Mouse (Mus musculus) stomach, embryonic 14.5 days (tissue): Measurements from ENCODE around the gene Nsa2. TPM values are rescaled to one million over a fixed set of nuclear protein-coding genes. Genes with fewer than 3 reads are reported as not detected.

Source experiments
- ATAC-seq: fragments of 200-750 bp; cut with Nextera tagmentation; 2 replicates; pipeline ENCODE4 v1.8.0; 2017; ENCODE audit warnings: low read depth, moderate TSS enrichment; ENCODE audit not compliant: insufficient number of reproducible peaks, insufficient read depth, low FRiP score
- H3K27ac ChIP-seq: fragments of 300-500 bp; sonication (generic); 2 replicates; pipeline ENCODE4 v1.5.1; 2014; ENCODE audit warnings: mild to moderate bottlenecking, low read length, moderate library complexity, mixed read lengths
- H3K27me3 ChIP-seq: fragments of 300-500 bp; sonication (generic); 2 replicates; pipeline ENCODE4 v1.6.1; 2014; ENCODE audit warnings: low read length, control low read depth, mixed read lengths; ENCODE audit not compliant: control insufficient read depth, insufficient read depth
- H3K36me3 ChIP-seq: fragments of 300-500 bp; sonication (generic); 2 replicates; pipeline ENCODE4 v1.6.1; 2014; ENCODE audit warnings: mild to moderate bottlenecking, control low read depth, low read length, moderate library complexity, mixed read lengths; ENCODE audit not compliant: control insufficient read depth, insufficient read depth
- H3K4me1 ChIP-seq: fragments of 300-500 bp; sonication (generic); 2 replicates; pipeline ENCODE4 v1.6.1; 2014; ENCODE audit warnings: low read length, control low read depth, mixed read lengths; ENCODE audit not compliant: control insufficient read depth, insufficient read depth
- H3K4me2 ChIP-seq: fragments of 300-500 bp; sonication (generic); replicated peaks from 2 replicates; pipeline ENCODE4 v1.6.1; 2014; ENCODE audit warnings: low read depth, low read length, control low read depth
- H3K4me3 ChIP-seq: fragments of 300-500 bp; sonication (generic); 2 replicates; pipeline ENCODE4 v1.5.1; 2014; ENCODE audit warnings: low read depth, low read length, control low read depth
- H3K9ac ChIP-seq: fragments of 300-500 bp; sonication (generic); replicated peaks from 2 replicates; pipeline ENCODE4 v1.6.1; 2014; ENCODE audit warnings: low read depth, mild to moderate bottlenecking, control low read depth, low read length, moderate library complexity, mixed read lengths
- H3K9me3 ChIP-seq: fragments of 300-500 bp; sonication (generic); 2 replicates; pipeline ENCODE4 v1.6.1; 2016; ENCODE audit warnings: low read depth, low read length, control low read depth; ENCODE audit not compliant: control insufficient read depth
- whole genome bisulfite sequencing: fragments of 180-500 bp; shearing (Covaris S2); extraction: QIAGEN DNeasy Blood & Tissue Kit; methylation state at CpG from one replicate; pipeline ENCODE4 v1.1.7; 2014; 5-methylcytosine and 5-hydroxymethylcytosine counted together
- polyA plus RNA-seq: library from polyadenylated mRNA; unstranded; fragments of >200 nt; fragmentation: Nextera tagmentation; extraction: Ambion mirVana; gene quantifications from 2 replicates; pipeline ENCODE4 v1.2.1, GENCODE M21; 2014

Nsa2 gene
- polyA plus RNA-seq, 1 experiment from 2014 or later, result 86.3 TPM

DNA sequence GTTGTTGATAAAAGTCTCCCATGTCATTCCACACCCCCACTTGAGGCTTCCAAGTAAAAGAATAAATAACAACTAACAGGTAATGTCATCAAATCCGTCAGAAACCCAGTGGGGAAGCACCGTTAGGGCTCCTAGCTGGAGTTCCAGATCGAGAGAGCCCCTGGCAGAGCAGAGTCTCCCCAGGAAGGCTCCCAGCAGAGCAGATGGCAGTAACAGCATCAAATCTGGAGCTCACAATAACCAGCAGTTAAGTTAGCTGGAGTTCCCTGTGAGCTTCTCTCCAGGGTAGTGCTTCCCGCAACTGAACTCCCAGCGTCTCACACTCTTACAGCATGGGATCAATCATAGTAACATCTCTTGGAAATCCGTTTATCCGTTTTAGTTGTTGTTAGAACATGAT is 32.7 kb downstream of the Nsa2 start:
- ATAC-seq, result no peak
- Histone ChIP-seq H3K4me3 (no peak overlapping the region), H3K9me3 (no peaks in the 10 kb centered on the region)

GRCm38 (mm10) chr13:97099187-97099852 is 38.4 kb downstream of the Nsa2 start, which contains the start of gene Gm6169:
Gene Gm6169 (minus strand): TSS chr13:97099237.
- no peaks in the 10 kb centered on the region for H3K36me3 ChIP-seq
- ATAC-seq, result no peak
- 76% methylated on average over 21 of the region's 22 CpGs for WGBS

More for the DNA sequence above, 32.7 kb downstream of the Nsa2 start:
- no peaks in the 10 kb centered on the region; the same call in 1 of the 2 replicates for H3K36me3 ChIP-seq
- H3K27ac ChIP-seq, result no peak overlapping the region
- no peaks in the 10 kb centered on the region for H3K27me3 ChIP-seq
- H3K4me1 ChIP-seq, result no peaks in the 10 kb centered on the region
- H3K4me2 ChIP-seq, result no peak overlapping the region
- no peak overlapping the region for H3K9ac ChIP-seq
- 76% methylated on average over 7 of the region's 7 CpGs for WGBS

GRCm38 (mm10) chr13:97095726-97096125 is 42.0 kb downstream of the Nsa2 start:
- Histone ChIP-seq H3K4me3 (no peak overlapping the region), H3K27ac (no peak overlapping the region), H3K4me1 (no peaks in the 10 kb centered on the region), H3K9ac (no peak overlapping the region), H3K9me3 (no peaks in the 10 kb centered on the region), H3K36me3 (no peaks in the 10 kb centered on the region), H3K4me2 (no peak overlapping the region), H3K27me3 (no peaks in the 10 kb centered on the region)
- WGBS, result 84% methylated on average over 4 of the region's 4 CpGs
- ATAC-seq, result no peak

More at GRCm38 (mm10) chr13:97099187-97099852, 38.4 kb downstream of the Nsa2 start, which contains the start of gene Gm6169:
- H3K27me3 ChIP-seq, result no peaks in the 10 kb centered on the region
- H3K27ac ChIP-seq, result no peak within 1 kb of the TSS
- H3K4me2 ChIP-seq, result no peak within 1 kb of the TSS
- no peak within 1 kb of the TSS for H3K9ac ChIP-seq
- H3K9me3 ChIP-seq, result no peaks in the 10 kb centered on the region
- no peak within 1 kb of the TSS for H3K4me3 ChIP-seq
- H3K4me1 ChIP-seq, result no peaks in the 10 kb centered on the region

GRCm38 (mm10) chr13:97088183-97088582 is 49.6 kb downstream of the Nsa2 start:
- no peaks in the 10 kb centered on the region for H3K36me3 ChIP-seq
- H3K27ac ChIP-seq, result no peak overlapping the region
- no peak overlapping the region for H3K4me2 ChIP-seq
- WGBS, result 83% methylated on average over 3 of the region's 3 CpGs
- H3K4me1 ChIP-seq, result no peaks in the 10 kb centered on the region
- no peaks in the 10 kb centered on the region for H3K27me3 ChIP-seq
- H3K9me3 ChIP-seq, result no peaks in the 10 kb centered on the region
- ATAC-seq, result no peak
- no peak overlapping the region for H3K4me3 ChIP-seq
- no peak overlapping the region for H3K9ac ChIP-seq

- Histone ChIP-seq H3K4me3 (no peak overlapping the region), H3K27ac (no peak overlapping the region), H3K4me1 (no peaks in the 10 kb centered on the region), H3K27me3 (no peaks in the 10 kb centered on the region), H3K36me3 (no peaks in the 10 kb centered on the region), H3K9ac (no peak overlapping the region), H3K4me2 (no peak overlapping the region), H3K9me3 (no peaks in the 10 kb centered on the region)
- 88% methylated on average over 6 of the region's 6 CpGs for WGBS
- ATAC-seq, result no peak
These were observed 50.3 kb downstream of the Nsa2 start for GRCm38 (mm10) chr13:97087421-97087820.

DNA sequence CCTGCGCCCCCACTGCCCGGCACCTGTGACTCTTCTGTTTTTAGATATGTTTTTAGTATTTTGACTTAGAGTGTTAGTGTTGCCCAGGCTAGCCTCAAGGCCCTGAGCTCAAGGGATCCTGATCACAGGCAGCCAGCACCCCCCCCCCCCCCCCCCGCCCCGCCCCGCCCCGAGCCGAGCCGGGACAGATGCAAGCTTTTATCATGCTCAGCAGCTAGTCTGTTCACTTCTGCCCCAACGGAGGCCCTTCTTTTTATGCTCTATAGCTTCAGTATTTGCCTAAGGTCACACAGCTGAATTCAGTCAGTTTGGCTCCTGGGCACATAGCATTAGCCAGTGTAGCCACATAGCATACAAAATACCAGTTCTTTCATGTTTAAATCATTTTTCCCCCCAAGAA is 51.4 kb downstream of the Nsa2 start:
- no peaks in the 10 kb centered on the region for H3K4me1 ChIP-seq
- H3K4me2 ChIP-seq, result no peak overlapping the region
- 70% methylated on average over 8 of the region's 9 CpGs for WGBS
- H3K9ac ChIP-seq, result no peak overlapping the region
- no peaks in the 10 kb centered on the region for H3K36me3 ChIP-seq
- no peaks in the 10 kb centered on the region for H3K9me3 ChIP-seq
- H3K27me3 ChIP-seq, result no peaks in the 10 kb centered on the region
- no peak overlapping the region for H3K4me3 ChIP-seq
- ATAC-seq, result no peak
- no peak overlapping the region for H3K27ac ChIP-seq

GRCm38 (mm10) chr13:97082432-97082831 is 55.3 kb downstream of the Nsa2 start:
- Histone ChIP-seq H3K27me3 (no peaks in the 10 kb centered on the region), H3K27ac (no peak overlapping the region), H3K36me3 (no peaks in the 10 kb centered on the region), H3K4me2 (no peak overlapping the region), H3K4me1 (no peaks in the 10 kb centered on the region), H3K4me3 (no peak overlapping the region), H3K9me3 (no peaks in the 10 kb centered on the region), H3K9ac (no peak overlapping the region)
- ATAC-seq, result peak; percentile 37; the same call in 1 of the 2 replicates
- WGBS, result 76% methylated on average over 7 of the region's 7 CpGs

GRCm38 (mm10) chr13:97080615-97081014 is 57.1 kb downstream of the Nsa2 start:
- 87% methylated on average over 3 of the region's 3 CpGs for WGBS
- Histone ChIP-seq H3K27me3 (no peaks in the 10 kb centered on the region), H3K4me2 (no peak overlapping the region), H3K9me3 (no peaks in the 10 kb centered on the region), H3K27ac (no peak overlapping the region), H3K36me3 (no peaks in the 10 kb centered on the region), H3K9ac (no peak overlapping the region), H3K4me1 (no peaks in the 10 kb centered on the region), H3K4me3 (no peak overlapping the region)
- ATAC-seq, result no peak

- Histone ChIP-seq H3K27me3 (no peaks in the 10 kb centered on the region), H3K4me3 (no peak overlapping the region), H3K9ac (no peak overlapping the region), H3K4me2 (no peak overlapping the region), H3K27ac (no peak overlapping the region), H3K9me3 (no peaks in the 10 kb centered on the region), H3K4me1 (no peaks in the 10 kb centered on the region), H3K36me3 (no peaks in the 10 kb centered on the region)
- no peak for ATAC-seq
- WGBS, result 77% methylated on average over 2 of the region's 2 CpGs
These were observed 57.5 kb downstream of the Nsa2 start for GRCm38 (mm10) chr13:97080201-97080600.
